Mouse (Mus musculus) intestine, embryonic 16.5 days (tissue): ENCODE results near the gene Scml4. TPM values are rescaled to one million over a fixed set of nuclear protein-coding genes. Genes with fewer than 3 reads are reported as not detected.
A peak's percentile ranks its signal among the peaks of the same experiment; 100 is the strongest.

ENCODE experiments used
- ATAC-seq: fragments of 200-750 bp; cut with Nextera tagmentation; 2 replicates; pipeline ENCODE4 v1.8.0; 2017; ENCODE audit warnings: moderate TSS enrichment, moderate library complexity
- H3K27ac ChIP-seq: fragments of 300-500 bp; sonication (generic); 2 replicates; pipeline ENCODE4 v1.5.1; 2014; ENCODE audit warnings: mild to moderate bottlenecking, low read length
- H3K27me3 ChIP-seq: fragments of 300-500 bp; sonication (generic); replicated peaks from 2 replicates; pipeline ENCODE4 v1.6.1; 2014; ENCODE audit warnings: low read length, control low read depth, mixed read lengths; ENCODE audit not compliant: control insufficient read depth, insufficient read depth
- H3K36me3 ChIP-seq: fragments of 300-500 bp; sonication (generic); 2 replicates; pipeline ENCODE4 v1.6.1; 2014; ENCODE audit warnings: low read length, control low read depth; ENCODE audit not compliant: control insufficient read depth, insufficient read depth
- H3K4me1 ChIP-seq: fragments of 300-500 bp; sonication (generic); 2 replicates; pipeline ENCODE4 v1.6.1; 2014; ENCODE audit warnings: low read length, control low read depth, mixed read lengths; ENCODE audit not compliant: control insufficient read depth, insufficient read depth
- H3K4me2 ChIP-seq: fragments of 300-500 bp; sonication (generic); 2 replicates; pipeline ENCODE4 v1.6.1; 2014; ENCODE audit warnings: low read depth, low read length, control low read depth
- H3K4me3 ChIP-seq: fragments of 300-500 bp; sonication (generic); 2 replicates; pipeline ENCODE4 v1.5.1; 2014; ENCODE audit warnings: mild to moderate bottlenecking, low read length
- H3K9ac ChIP-seq: fragments of 300-500 bp; sonication (generic); 2 replicates; pipeline ENCODE4 v1.6.1; 2014; ENCODE audit warnings: low read depth, low read length
- H3K9me3 ChIP-seq: fragments of 300-500 bp; sonication (generic); 2 replicates; pipeline ENCODE4 v1.6.1; 2016; ENCODE audit warnings: low read length, control low read depth; ENCODE audit not compliant: control insufficient read depth
- WGBS: fragments of 180-500 bp; shearing (Covaris S2); extraction: QIAGEN DNeasy Blood & Tissue Kit; methylation state at CpG from one replicate; pipeline ENCODE4 v1.1.7; 2014; 5-methylcytosine and 5-hydroxymethylcytosine counted together
- polyA plus RNA-seq: library from polyadenylated mRNA; unstranded; fragments of >200 nt; fragmentation: Nextera tagmentation; extraction: Ambion mirVana; gene quantifications from 2 replicates; pipeline ENCODE4 v1.2.1, GENCODE M21; 2015

The Scml4 gene
- 34.1 and 35.9 TPM in 2 replicates for polyA plus RNA-seq

DNA sequence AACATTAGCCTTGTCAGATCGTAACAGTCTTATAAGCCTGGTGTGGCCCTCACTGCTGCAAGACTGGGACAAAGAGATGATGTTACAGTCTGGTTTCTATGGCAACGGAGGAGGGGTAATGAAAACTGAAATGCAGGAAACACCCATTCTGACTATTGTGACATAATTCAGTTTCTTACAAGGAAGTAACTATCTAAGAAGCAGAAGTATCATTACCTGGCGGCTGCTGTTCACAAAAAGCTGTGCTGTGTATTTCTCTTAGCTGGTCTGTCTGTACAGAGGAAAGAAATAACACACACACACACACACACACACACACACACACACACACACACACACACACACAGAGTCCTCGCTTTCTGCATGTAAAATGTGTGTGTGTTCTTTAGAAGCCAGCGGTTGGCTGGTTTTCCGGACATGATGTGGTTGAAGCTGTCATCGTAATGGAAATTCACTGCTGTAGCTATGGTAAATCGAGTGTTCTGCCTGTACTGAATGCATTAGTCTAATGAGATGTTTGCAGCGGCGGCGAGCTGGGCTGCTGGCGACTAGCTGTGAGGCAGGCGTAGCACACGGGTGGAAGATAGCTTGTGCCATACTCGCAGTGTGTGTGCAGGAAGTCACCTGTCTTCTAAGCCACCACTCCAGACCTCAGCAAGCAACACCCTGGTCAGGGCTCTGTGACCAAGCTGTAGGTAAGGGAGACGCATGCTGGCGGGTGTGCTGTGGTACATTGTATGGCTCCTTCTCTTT is at the start of gene Scml4:
Scml4 (plus strand) TSS at position 212 of the 753 bp plus-strand sequence.
- Histone ChIP-seq H3K4me2 (peak within 1 kb of the TSS; percentile 37), H3K9me3 (peaks cover 7% of the 10 kb centered on the region; the same call in 1 of the 2 replicates), H3K36me3 (no peaks in the 10 kb centered on the region), H3K9ac (0 out of 2 replicates have a peak within 1 kb of the TSS, but pooled peaks have one; percentile 32), H3K4me3 (0 out of 2 replicates have a peak within 1 kb of the TSS, but pooled peaks have one; percentile 11), H3K27me3 (no peaks in the 10 kb centered on the region), H3K27ac (peak within 1 kb of the TSS; percentile 54), H3K4me1 (peaks cover 25% of the 10 kb centered on the region)
- WGBS = 43% methylated on average over 17 of the region's 17 CpGs
- peak; percentile 63 for ATAC-seq

DNA sequence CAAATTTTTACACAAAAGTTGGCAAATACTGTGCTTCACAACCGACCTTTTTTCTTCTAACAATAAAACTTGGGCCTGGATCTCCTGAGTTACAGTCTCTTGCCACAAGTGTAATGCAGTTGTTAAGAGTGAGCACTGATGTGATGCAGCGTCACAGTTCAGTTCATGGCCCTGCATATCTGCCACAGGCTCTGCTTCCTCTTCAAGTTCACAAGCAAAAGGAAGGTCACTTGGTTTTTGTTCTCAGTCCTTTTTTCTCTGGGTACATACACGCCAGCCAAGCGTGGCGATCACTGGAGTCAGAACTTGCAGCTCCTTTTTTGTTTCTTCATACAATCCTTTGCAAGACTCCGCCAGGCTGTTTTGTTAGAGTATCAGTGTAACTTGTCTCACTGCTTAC is 34.2 kb upstream of the Scml4 start:
- Histone ChIP-seq H3K4me1 (peaks cover 13% of the 10 kb centered on the region; the same call in 1 of the 2 replicates), H3K4me3 (no peak overlapping the region), H3K27me3 (no peaks in the 10 kb centered on the region), H3K9ac (no peak overlapping the region), H3K27ac (no peak overlapping the region), H3K9me3 (no peaks in the 10 kb centered on the region), H3K36me3 (peaks cover 9% of the 10 kb centered on the region), H3K4me2 (no peak overlapping the region)
- 81% methylated on average over 6 of the region's 6 CpGs for WGBS
- ATAC-seq = no peak

DNA sequence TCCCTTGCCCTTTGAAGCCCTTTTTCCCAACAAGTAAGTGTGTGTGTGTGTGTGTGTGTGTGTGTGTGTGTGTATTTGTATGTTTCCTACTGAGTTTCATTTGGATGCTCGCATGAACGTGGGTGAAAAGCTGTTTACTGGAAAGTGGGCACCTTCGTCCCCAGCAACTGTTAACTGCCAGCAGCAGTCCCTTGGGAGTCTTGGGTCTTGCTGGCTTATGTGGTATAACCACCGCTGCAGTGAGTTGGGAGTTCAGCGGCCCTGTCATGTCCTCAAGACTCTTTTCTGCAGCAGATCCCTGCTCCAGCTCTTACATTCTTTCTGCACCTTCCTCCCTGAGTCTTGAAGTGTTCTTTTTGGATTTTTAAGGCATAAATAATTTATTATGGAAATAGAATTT is 33.0 kb upstream of the Scml4 start:
- Histone ChIP-seq H3K36me3 (peaks cover 8% of the 10 kb centered on the region), H3K9ac (no peak overlapping the region), H3K4me3 (no peak overlapping the region), H3K27ac (no peak overlapping the region), H3K27me3 (no peaks in the 10 kb centered on the region), H3K4me2 (no peak overlapping the region), H3K4me1 (peaks cover 13% of the 10 kb centered on the region; the same call in 1 of the 2 replicates), H3K9me3 (no peaks in the 10 kb centered on the region)
- no peak for ATAC-seq
- 78% methylated on average over 5 of the region's 5 CpGs for WGBS

DNA sequence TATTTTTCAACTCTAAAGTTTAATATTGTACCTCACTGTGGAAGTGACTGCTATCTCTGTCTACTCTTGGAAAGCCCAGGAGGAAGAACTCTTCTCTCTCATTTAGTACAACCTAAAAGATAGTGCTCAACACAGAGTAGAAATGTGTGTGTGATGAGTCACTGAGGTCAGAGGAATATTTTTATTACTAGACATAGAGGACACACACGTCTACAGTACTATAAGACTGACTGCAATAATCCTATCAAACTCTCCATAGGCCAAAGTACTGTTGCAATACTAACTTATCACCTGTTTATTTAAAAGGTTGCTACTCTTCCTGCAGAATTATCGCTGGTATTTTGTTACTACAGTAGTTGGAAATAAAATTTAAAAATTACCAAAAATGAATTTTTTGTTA is 30.2 kb upstream of the Scml4 start:
- peaks cover 11% of the 10 kb centered on the region; the same call in 1 of the 2 replicates for H3K36me3 ChIP-seq
- no peaks in the 10 kb centered on the region for H3K27me3 ChIP-seq
- H3K4me3 ChIP-seq = no peak overlapping the region
- H3K27ac ChIP-seq = no peak overlapping the region
- ATAC-seq = peak; percentile 87
- WGBS = 48% methylated on average over 2 of the region's 2 CpGs
- peaks cover 13% of the 10 kb centered on the region; the same call in 1 of the 2 replicates for H3K4me1 ChIP-seq
- H3K9me3 ChIP-seq = no peaks in the 10 kb centered on the region
- H3K9ac ChIP-seq = no peak overlapping the region
- H3K4me2 ChIP-seq = no peak overlapping the region

DNA sequence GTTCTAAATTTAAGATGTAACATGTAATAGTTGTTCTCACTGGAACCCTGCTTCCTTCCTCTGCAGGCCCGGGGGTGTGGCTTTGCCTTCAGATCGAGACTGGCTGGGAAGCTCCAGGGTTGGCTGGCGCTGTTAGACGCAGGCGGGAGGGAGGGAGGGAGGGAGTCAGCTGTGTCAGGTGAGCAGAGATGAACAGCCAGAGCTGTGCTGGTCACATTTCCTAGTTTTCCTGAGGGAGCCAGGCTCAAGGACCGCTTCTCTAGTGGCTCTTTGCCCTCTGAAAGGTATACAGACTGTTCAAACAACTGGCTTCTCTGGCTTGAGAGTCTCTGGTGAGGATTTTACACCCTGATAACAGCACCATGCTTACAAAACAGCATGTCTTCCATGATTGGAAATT is 29.8 kb upstream of the Scml4 start:
- WGBS = 38% methylated on average over 6 of the region's 6 CpGs
- Histone ChIP-seq H3K9me3 (no peaks in the 10 kb centered on the region), H3K27ac (peak overlapping the region; percentile 58), H3K36me3 (peaks cover 11% of the 10 kb centered on the region; the same call in 1 of the 2 replicates), H3K4me2 (no peak overlapping the region), H3K9ac (no peak overlapping the region), H3K27me3 (no peaks in the 10 kb centered on the region), H3K4me1 (peaks cover 13% of the 10 kb centered on the region; the same call in 1 of the 2 replicates), H3K4me3 (no peak overlapping the region)
- ATAC-seq = peak; percentile 92

DNA sequence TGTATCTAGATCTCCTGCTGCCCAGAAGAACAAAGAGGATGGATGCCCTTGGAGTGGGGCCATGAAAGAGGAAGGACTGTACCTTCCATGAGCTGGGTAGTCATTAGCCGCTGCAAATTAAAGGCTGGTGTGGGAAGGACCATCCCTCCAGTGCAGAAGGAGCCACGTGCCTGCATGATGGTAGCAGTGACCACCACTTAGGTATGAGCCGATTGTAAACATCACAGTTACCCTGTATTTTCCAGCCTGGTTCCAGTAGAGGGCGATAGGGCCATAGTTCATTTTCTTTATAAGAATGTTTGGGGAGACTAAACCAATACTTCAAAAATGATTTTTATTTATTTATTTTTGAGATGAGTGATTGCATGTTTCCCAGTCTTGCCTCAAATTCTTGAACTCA is 27.5 kb upstream of the Scml4 start:
- Histone ChIP-seq H3K27ac (no peak overlapping the region), H3K9ac (no peak overlapping the region), H3K27me3 (no peaks in the 10 kb centered on the region), H3K9me3 (no peaks in the 10 kb centered on the region), H3K36me3 (peaks cover 11% of the 10 kb centered on the region; the same call in 1 of the 2 replicates), H3K4me1 (peaks cover 13% of the 10 kb centered on the region; the same call in 1 of the 2 replicates), H3K4me2 (no peak overlapping the region), H3K4me3 (no peak overlapping the region)
- no peak for ATAC-seq
- 48% methylated on average over 4 of the region's 4 CpGs for WGBS

DNA sequence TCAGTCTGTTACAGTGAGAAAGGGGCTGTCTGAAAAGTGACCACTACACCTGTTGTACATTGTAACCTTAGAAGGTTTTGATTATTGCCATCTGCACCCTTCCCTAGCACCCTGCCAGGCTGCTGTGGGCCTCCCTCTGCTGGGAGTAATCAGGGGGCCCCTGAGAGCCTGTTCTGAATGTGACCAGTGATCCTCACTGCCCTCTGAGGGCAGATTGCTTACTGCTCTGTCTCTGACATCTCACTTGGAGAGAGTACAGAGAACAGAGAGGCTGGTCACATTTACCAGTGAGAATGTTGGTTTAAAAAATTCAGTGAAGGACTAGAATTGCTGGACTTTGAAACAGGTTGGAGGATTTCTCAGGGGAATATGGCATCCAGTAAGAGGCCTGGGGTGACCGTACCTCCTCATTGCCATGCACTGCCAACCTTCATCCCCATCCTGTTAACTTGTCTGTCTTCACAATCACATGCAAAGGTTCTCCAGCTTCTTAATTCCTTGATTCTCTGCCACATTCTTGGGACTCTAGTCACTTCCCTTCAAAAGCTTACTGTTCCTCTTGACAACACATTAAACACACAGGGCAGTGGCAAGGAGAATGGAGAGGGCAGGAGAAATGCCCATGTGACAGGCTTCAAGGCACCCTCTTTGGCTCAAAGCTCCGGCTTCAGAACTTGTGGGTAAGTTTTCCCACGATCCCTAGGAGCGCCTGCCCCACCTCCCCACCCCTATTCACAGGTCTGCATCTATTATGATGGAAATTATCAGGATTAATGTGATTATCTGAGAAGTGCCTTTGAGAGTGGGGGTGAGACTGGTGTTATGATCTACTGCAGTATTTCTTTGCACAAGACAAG is 26.1 kb upstream of the Scml4 start:
- Histone ChIP-seq H3K9ac (no peak overlapping the region), H3K27me3 (no peaks in the 10 kb centered on the region), H3K4me1 (peaks cover 8% of the 10 kb centered on the region; the same call in 1 of the 2 replicates), H3K4me3 (no peak overlapping the region), H3K4me2 (no peak overlapping the region), H3K27ac (no peak overlapping the region), H3K36me3 (peaks cover 8% of the 10 kb centered on the region; the same call in 1 of the 2 replicates), H3K9me3 (no peaks in the 10 kb centered on the region)
- WGBS = 80% methylated on average over 4 of the region's 4 CpGs
- no peak for ATAC-seq

DNA sequence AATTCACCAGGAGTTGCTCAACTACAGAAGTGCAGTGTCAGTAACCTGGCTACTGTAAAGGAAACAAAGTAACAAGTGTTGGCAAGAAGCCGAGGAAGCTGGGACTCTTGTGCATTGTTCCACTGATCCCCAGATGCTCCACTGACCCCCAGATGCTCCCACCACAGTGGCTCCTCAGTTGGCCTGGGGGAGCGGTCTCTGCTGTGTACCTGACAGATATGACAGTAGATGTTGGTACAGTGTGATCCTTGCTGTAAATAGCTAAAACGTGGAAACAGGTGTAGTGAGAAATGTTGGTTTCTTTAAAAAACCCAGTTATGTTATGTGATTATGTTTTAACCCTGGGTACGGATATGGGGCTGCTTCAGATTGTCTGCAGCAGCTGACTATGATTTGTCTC is 22.1 kb upstream of the Scml4 start:
- no peak for ATAC-seq
- Histone ChIP-seq H3K27ac (no peak overlapping the region), H3K9ac (no peak overlapping the region), H3K4me3 (no peak overlapping the region), H3K4me1 (peaks cover 4% of the 10 kb centered on the region; the same call in 1 of the 2 replicates), H3K36me3 (peaks cover 7% of the 10 kb centered on the region; the same call in 1 of the 2 replicates), H3K4me2 (no peak overlapping the region), H3K27me3 (no peaks in the 10 kb centered on the region), H3K9me3 (no peaks in the 10 kb centered on the region)
- 83% methylated on average over 4 of the region's 4 CpGs for WGBS

DNA sequence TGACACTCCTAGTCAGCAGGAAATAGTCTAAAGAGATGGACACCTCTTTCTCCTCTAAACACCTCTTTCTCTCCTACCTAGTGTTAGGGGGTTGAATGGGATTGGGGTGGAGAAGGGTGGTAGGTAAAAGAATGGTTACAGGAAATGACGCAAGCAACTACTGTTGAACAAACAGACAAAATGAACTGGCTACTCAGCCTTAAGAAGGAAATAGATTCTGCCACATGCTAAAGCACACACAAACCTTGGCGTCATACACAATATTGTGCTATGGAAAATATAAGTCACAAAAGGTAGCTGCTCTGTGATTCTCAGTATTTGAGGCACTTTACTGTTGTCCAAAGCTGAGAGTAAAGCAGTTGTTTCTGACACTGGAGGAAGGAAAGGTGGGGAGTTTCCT is 21.4 kb upstream of the Scml4 start:
- no peak for ATAC-seq
- H3K9me3 ChIP-seq = no peaks in the 10 kb centered on the region

More for the DNA sequence above, 21.4 kb upstream of the Scml4 start:
- no peak overlapping the region for H3K4me2 ChIP-seq
- no peak overlapping the region for H3K9ac ChIP-seq
- no peak overlapping the region for H3K27ac ChIP-seq
- WGBS = 96% methylated on average over 2 of the region's 2 CpGs
- H3K4me1 ChIP-seq = peaks cover 4% of the 10 kb centered on the region; the same call in 1 of the 2 replicates
- no peak overlapping the region for H3K4me3 ChIP-seq
- no peaks in the 10 kb centered on the region for H3K27me3 ChIP-seq
- H3K36me3 ChIP-seq = peaks cover 4% of the 10 kb centered on the region; the same call in 1 of the 2 replicates
